Mouse (Mus musculus): ENCODE measurements at regions not wholly inside any gene's neighbourhood (a gene's known extent, or its start where the extent isn't known, plus 50 kb on each side); places are given as distances from the start of the nearest gene placed in this dataset.

GRCm38 (mm10) chr15:62083347-62083746, 1160.5 kb upstream of the A1bg start:
- Histone ChIP-seq H3K4me3 (replicated peaks in 1 of 3; ENCODE audit: low read depth in 2 of 3, low read length in 2 of 3, poor library complexity in 1 of 3) (no peak overlapping the region), H3K27ac (ENCODE audit: insufficient read depth, low read depth) (no peak overlapping the region), H3K4me1 (ENCODE audit: control insufficient read depth in 1 of 2, insufficient read depth in 2 of 2) (peaks cover 31 to 95% of the 10 kb centered on the region in 2 experiments), H3K36me3 (replicated peaks in 1 of 2; ENCODE audit: control insufficient read depth in 1 of 2, insufficient read depth in 1 of 2, low read length in 1 of 2) (peaks cover 43 to 93% of the 10 kb centered on the region in 2 experiments), H3K9ac (ENCODE audit: insufficient read depth, low read depth) (no peak overlapping the region), H3K4me2 (ENCODE audit: insufficient read depth, low read depth, poor library complexity, severe bottlenecking) (no peak overlapping the region), H3K79me2 (replicated peaks; ENCODE audit: control insufficient read depth, extremely low read depth, insufficient read depth, poor library complexity, severe bottlenecking) (peaks cover 98% of the 10 kb centered on the region), H3K27me3 (replicated peaks) (no peaks in the 10 kb centered on the region), H3K9me3 (replicated peaks; ENCODE audit: low read length) (no peaks in the 10 kb centered on the region)
- in situ Hi-C loops (cut with MboI; ENCODE audit: low pct_ligation_motif_present, low pct_unique_long_range_greater_than_20kb, low sequenced_read_pairs) (no loop called here), dilution Hi-C loops (cut with MboI; ENCODE audit: extremely low pct_ligation_motif_present, extremely low pct_unique_long_range_greater_than_20kb, low sequenced_read_pairs) (no loop called here)
- no peak for DNase-seq (ENCODE audit: extremely low read depth)
- TF ChIP-seq BHLHE40 (IDR thresholded peaks at IDR 0.05; ENCODE audit: low read depth, low read length) (no peak), POLR2AphosphoS2 (IDR thresholded peaks at IDR 0.05; ENCODE audit: low read depth, low read length) (no peak; the same call in 1 of the 2 replicates), CHD1 (IDR thresholded peaks at IDR 0.05; ENCODE audit: low read depth, low read length) (no peak), KAT2A (IDR thresholded peaks at IDR 0.05; ENCODE audit: insufficient replicate concordance, low read length) (no peak), USF1 (IDR thresholded peaks at IDR 0.05; ENCODE audit: low read depth, low read length) (no peak), PAX5 (IDR thresholded peaks at IDR 0.05; ENCODE audit: low read length) (no peak), EP300 (IDR thresholded peaks at IDR 0.05; ENCODE audit: low read length) (no peak), MYC (IDR thresholded peaks at IDR 0.05; ENCODE audit: low read depth, low read length) (no peak)

DNA sequence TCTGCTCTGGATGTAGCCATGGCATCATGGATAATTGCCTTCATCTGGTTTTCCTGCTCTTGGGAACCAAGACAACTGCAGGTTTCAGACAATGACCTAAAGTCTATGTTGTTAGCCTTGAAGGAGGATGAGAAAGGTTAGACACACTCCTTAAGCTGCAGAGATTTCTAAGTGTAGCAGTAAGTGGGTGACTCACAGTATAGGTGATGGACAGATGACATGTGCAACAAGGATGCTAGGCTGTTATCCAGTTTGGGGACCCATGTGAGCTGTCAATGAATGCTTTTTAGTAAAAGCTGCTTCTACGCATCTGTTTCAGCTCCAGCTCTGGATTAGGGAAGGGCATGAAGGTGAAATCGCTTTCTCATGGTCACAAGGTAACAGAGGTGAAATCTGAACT, 1159.7 kb upstream of the A1bg start:
- dilution Hi-C loops (cut with MboI; ENCODE audit: extremely low pct_ligation_motif_present, extremely low pct_unique_long_range_greater_than_20kb, low sequenced_read_pairs), result no loop called here
- Histone ChIP-seq H3K4me1 (ENCODE audit: control insufficient read depth in 1 of 2, insufficient read depth in 2 of 2) (peaks cover 24 to 90% of the 10 kb centered on the region in 2 experiments), H3K36me3 (replicated peaks in 1 of 2; ENCODE audit: control insufficient read depth in 1 of 2, insufficient read depth in 1 of 2, low read length in 1 of 2) (peaks cover 38 to 89% of the 10 kb centered on the region in 2 experiments), H3K27me3 (replicated peaks) (no peaks in the 10 kb centered on the region), H3K27ac (ENCODE audit: insufficient read depth, low read depth) (no peak overlapping the region), H3K4me2 (ENCODE audit: insufficient read depth, low read depth, poor library complexity, severe bottlenecking) (no peak overlapping the region), H3K9me3 (replicated peaks; ENCODE audit: low read length) (no peaks in the 10 kb centered on the region), H3K79me2 (replicated peaks; ENCODE audit: control insufficient read depth, extremely low read depth, insufficient read depth, poor library complexity, severe bottlenecking) (peaks cover 95% of the 10 kb centered on the region), H3K9ac (ENCODE audit: insufficient read depth, low read depth) (no peak overlapping the region), H3K4me3 (replicated peaks in 1 of 3; ENCODE audit: low read depth in 2 of 3, low read length in 2 of 3, poor library complexity in 1 of 3) (no peak overlapping the region)
- TF ChIP-seq NRF1 (IDR thresholded peaks at IDR 0.05; ENCODE audit: low read depth, low read length) (no peak), CHD2 (IDR thresholded peaks at IDR 0.05; ENCODE audit: low read length) (no peak), IRF4 (IDR thresholded peaks at IDR 0.05; ENCODE audit: low read depth, low read length) (no peak), MXI1 (IDR thresholded peaks at IDR 0.05; ENCODE audit: low read depth, low read length) (no peak), E2F4 (IDR thresholded peaks at IDR 0.05; ENCODE audit: insufficient replicate concordance, low read depth, low read length) (no peak)
- in situ Hi-C loops (cut with MboI; ENCODE audit: low pct_ligation_motif_present, low pct_unique_long_range_greater_than_20kb, low sequenced_read_pairs), result no loop called here
- DNase-seq (ENCODE audit: extremely low read depth), result no peak
